Mouse (Mus musculus) G1E (cell line): ENCODE results near the gene Med20. TPM values are rescaled to one million over a fixed set of nuclear protein-coding genes. Genes with fewer than 3 reads are reported as not detected.

Source experiments
- ATAC-seq: 2 replicates; pipeline ENCODE4 v1.8.0; 2016; ENCODE audit warnings: mild to moderate bottlenecking; ENCODE audit not compliant: insufficient number of reproducible peaks, poor library complexity, low FRiP score, severe bottlenecking; ENCODE audit errors: extremely low read depth
- DNase-seq: peaks from one replicate; pipeline ENCODE4 v3.0.0; 2012; ENCODE audit warnings: low spot score
- H3K27me3 ChIP-seq: 2 replicates; pipeline ENCODE4 v1.6.1; 2012; ENCODE audit warnings: mild to moderate bottlenecking, low read length, inconsistent platforms; ENCODE audit not compliant: insufficient read depth
- H3K36me3 ChIP-seq: replicated peaks from 2 replicates; pipeline ENCODE3; 2012; ENCODE audit warnings: mild to moderate bottlenecking, inconsistent platforms
- H3K4me1 ChIP-seq: 2 replicates; pipeline ENCODE4 v1.6.1; 2012; ENCODE audit warnings: low read depth, low read length, inconsistent platforms, mixed read lengths; ENCODE audit not compliant: insufficient read depth
- H3K4me3 ChIP-seq: 2 replicates; pipeline ENCODE4 v1.5.1; 2012; ENCODE audit warnings: low read depth, mild to moderate bottlenecking, inconsistent platforms, low read length, moderate library complexity, mixed read lengths
- H3K9me3 ChIP-seq: replicated peaks from 2 replicates; pipeline ENCODE4 v1.6.1; 2012; ENCODE audit warnings: inconsistent platforms
- CTCF ChIP-seq: IDR thresholded peaks from 2 replicates; pipeline ENCODE4 v1.5.1; 2012; ENCODE audit warnings: low read depth, low read length, inconsistent platforms, mixed read lengths
- GATA1 ChIP-seq: IDR thresholded peaks from 2 replicates; pipeline ENCODE4 v1.6.1; 2012; ENCODE audit warnings: borderline replicate concordance, low read length, inconsistent platforms, mixed read lengths
- GATA2 ChIP-seq: IDR thresholded peaks from 2 replicates; pipeline ENCODE4 v1.6.1; 2012; ENCODE audit warnings: low read depth, low read length, inconsistent platforms, borderline replicate concordance
- POLR2AphosphoS5 ChIP-seq: IDR thresholded peaks from 2 replicates; pipeline ENCODE4 v1.6.1; 2012; ENCODE audit warnings: low read depth, low read length, inconsistent platforms; ENCODE audit not compliant: insufficient replicate concordance
- TAL1 ChIP-seq: conservative IDR thresholded peaks from 2 replicates; pipeline ENCODE4 v1.6.1; 2012; ENCODE audit warnings: low read depth, low read length, inconsistent platforms, mixed read lengths
- polyA plus RNA-seq: library from polyadenylated mRNA; stranded (reverse); fragments of >175 nt; gene quantifications from 2 replicates; pipeline ENCODE4 v1.2.3, GENCODE M21; 2012
- total RNA-seq, 2 experiments: library from RNA; stranded (forward) in 1 of 2; stranded (reverse) in 1 of 2; fragments of 200-1000 nt in 1 of 2; fragments of >200 nt in 1 of 2; fragmentation: Nextera tagmentation in 1 of 2; gene quantifications; 2 replicates each; pipeline ENCODE4 v1.2.3; 2014 to 2017

The Med20 gene
- total and polyA plus RNA-seq, 3 experiments: 9.9 to 60.8 (median 38.8) TPM

- TF ChIP-seq CTCF (no peak), TAL1 (no peak), GATA1 (no peak)
- peaks cover 59% of the 10 kb centered on the region for H3K36me3 ChIP-seq
- ATAC-seq (no peak), DNase-seq (no peak)
- no peak overlapping the region for H3K4me3 ChIP-seq
- no peaks in the 10 kb centered on the region for H3K27me3 ChIP-seq
- no peaks in the 10 kb centered on the region for H3K9me3 ChIP-seq
- no peaks in the 10 kb centered on the region; the same call in 1 of the 2 replicates for H3K4me1 ChIP-seq
These were observed 51.8 kb downstream of the Med20 start for GRCm38 (mm10) chr17:47663009-47663713.

GRCm38 (mm10) chr17:47664474-47664873 lies 53.1 kb downstream of the Med20 start:
- no peaks in the 10 kb centered on the region for H3K27me3 ChIP-seq
- H3K9me3 ChIP-seq: no peaks in the 10 kb centered on the region
- TF ChIP-seq GATA2 (no peak), TAL1 (no peak), CTCF (no peak), POLR2AphosphoS5 (no peak), GATA1 (no peak)
- ATAC-seq (no peak), DNase-seq (no peak)
- H3K4me3 ChIP-seq: no peak overlapping the region
- peaks cover 50% of the 10 kb centered on the region for H3K36me3 ChIP-seq
- no peaks in the 10 kb centered on the region for H3K4me1 ChIP-seq

- H3K27me3 ChIP-seq: no peaks in the 10 kb centered on the region
- TF ChIP-seq CTCF: no peak
- TF ChIP-seq GATA2: no peak
- TF ChIP-seq TAL1: no peak
- TF ChIP-seq POLR2AphosphoS5: no peak
- no peak for TF ChIP-seq GATA1
- no peak overlapping the region for H3K4me3 ChIP-seq
- no peaks in the 10 kb centered on the region for H3K4me1 ChIP-seq
- no peaks in the 10 kb centered on the region for H3K9me3 ChIP-seq
- DNase-seq (no peak), ATAC-seq (no peak)
- H3K36me3 ChIP-seq: peaks cover 55% of the 10 kb centered on the region
These were observed 57.8 kb downstream of the Med20 start for GRCm38 (mm10) chr17:47669166-47669565.

- TF ChIP-seq GATA1 (no peak), CTCF (no peak), POLR2AphosphoS5 (no peak), TAL1 (no peak), GATA2 (no peak)
- Histone ChIP-seq H3K4me1 (peaks cover 2% of the 10 kb centered on the region; the same call in 1 of the 2 replicates), H3K4me3 (no peak overlapping the region), H3K9me3 (no peaks in the 10 kb centered on the region), H3K36me3 (peaks cover 60% of the 10 kb centered on the region), H3K27me3 (no peaks in the 10 kb centered on the region)
- ATAC-seq (no peak), DNase-seq (no peak)
These were observed 60.6 kb downstream of the Med20 start for GRCm38 (mm10) chr17:47671988-47672310.

- H3K27me3 ChIP-seq: no peaks in the 10 kb centered on the region
- TF ChIP-seq POLR2AphosphoS5: no peak
- no peak for TF ChIP-seq CTCF
- TF ChIP-seq TAL1: no peak
- TF ChIP-seq GATA2: no peak
- TF ChIP-seq GATA1: no peak
- ATAC-seq (no peak), DNase-seq (no peak)
- H3K4me1 ChIP-seq: peaks cover 2% of the 10 kb centered on the region; the same call in 1 of the 2 replicates
- no peaks in the 10 kb centered on the region for H3K9me3 ChIP-seq
- H3K36me3 ChIP-seq: peaks cover 59% of the 10 kb centered on the region
- no peak overlapping the region for H3K4me3 ChIP-seq
These were observed 61.1 kb downstream of the Med20 start for GRCm38 (mm10) chr17:47672311-47673111.

Other genes starting within 250 kb of the Med20 start
- 64.7 and 71.5 TPM in 2 replicates for gene Mrps10, start 242.7 kb upstream of the Med20 start, total RNA-seq (2014; fragmentation: Nextera tagmentation)
- gene Mrps10, start 242.7 kb upstream of the Med20 start, total RNA-seq (2017): 43.0 and 48.0 TPM in 2 replicates
- 50.0 and 65.5 TPM in 2 replicates for gene Mrps10, start 242.7 kb upstream of the Med20 start, polyA plus RNA-seq
- gene Guca1b, start 226.2 kb upstream of the Med20 start, total RNA-seq (2014; fragmentation: Nextera tagmentation): not detected in 2 replicates
- not detected in 2 replicates for gene Guca1b, start 226.2 kb upstream of the Med20 start, total RNA-seq (2017)
- not detected in 2 replicates for gene Guca1b, start 226.2 kb upstream of the Med20 start, polyA plus RNA-seq
- gene Guca1a, start 211.0 kb upstream of the Med20 start, total RNA-seq (2014; fragmentation: Nextera tagmentation): not detected in 2 replicates
- gene Guca1a, start 211.0 kb upstream of the Med20 start, total RNA-seq (2017): not detected in 2 replicates
- 0.08 and 0.10 TPM in 2 replicates for gene Guca1a, start 211.0 kb upstream of the Med20 start, polyA plus RNA-seq
- gene AI661453, start 175.0 kb upstream of the Med20 start, total RNA-seq (2014; fragmentation: Nextera tagmentation): not detected in 2 replicates
- gene AI661453, start 175.0 kb upstream of the Med20 start, total RNA-seq (2017): under 0.01 and 0.06 TPM in 2 replicates
- 0.02 and 0.03 TPM in 2 replicates for gene AI661453, start 175.0 kb upstream of the Med20 start, polyA plus RNA-seq
- not detected in 2 replicates for gene 1700001C19Rik, start 174.2 kb upstream of the Med20 start, total RNA-seq (2014; fragmentation: Nextera tagmentation)
- 0.17 TPM in 1 of 2 replicates, not detected in the other for gene 1700001C19Rik, start 174.2 kb upstream of the Med20 start, total RNA-seq (2017)
- gene 1700001C19Rik, start 174.2 kb upstream of the Med20 start, polyA plus RNA-seq: not detected in 2 replicates
- gene Taf8, start 109.3 kb upstream of the Med20 start, total RNA-seq (2014; fragmentation: Nextera tagmentation): 29.1 and 31.1 TPM in 2 replicates
- gene Taf8, start 109.3 kb upstream of the Med20 start, total RNA-seq (2017): 39.8 and 47.0 TPM in 2 replicates
- 22.3 and 22.4 TPM in 2 replicates for gene Taf8, start 109.3 kb upstream of the Med20 start, polyA plus RNA-seq
- 229 and 238 TPM in 2 replicates for gene Ccnd3, start 106.5 kb upstream of the Med20 start, total RNA-seq (2014; fragmentation: Nextera tagmentation)
- 134 and 143 TPM in 2 replicates for gene Ccnd3, start 106.5 kb upstream of the Med20 start, total RNA-seq (2017)
- 426 and 439 TPM in 2 replicates for gene Ccnd3, start 106.5 kb upstream of the Med20 start, polyA plus RNA-seq
- 8.1 and 11.8 TPM in 2 replicates for gene Bysl, start 90 bp upstream of the Med20 start, total RNA-seq (2014; fragmentation: Nextera tagmentation)
- gene Bysl, start 90 bp upstream of the Med20 start, total RNA-seq (2017): 11.3 and 11.9 TPM in 2 replicates
- 35.2 and 44.0 TPM in 2 replicates for gene Bysl, start 90 bp upstream of the Med20 start, polyA plus RNA-seq
- gene Gm20517, start within 50 bp of the Med20 start, total RNA-seq (2014; fragmentation: Nextera tagmentation): 2.7 and 9.6 TPM in 2 replicates
- 1.2 and 2.0 TPM in 2 replicates for gene Gm20517, start within 50 bp of the Med20 start, total RNA-seq (2017)
- gene Gm20517, start within 50 bp of the Med20 start, polyA plus RNA-seq: 0.05 TPM in 1 of 2 replicates, not detected in the other
- gene Usp49, start 19.1 kb downstream of the Med20 start, total RNA-seq (2014; fragmentation: Nextera tagmentation): 16.0 and 41.7 TPM in 2 replicates
- 5.3 and 6.0 TPM in 2 replicates for gene Usp49, start 19.1 kb downstream of the Med20 start, total RNA-seq (2017)
- gene Usp49, start 19.1 kb downstream of the Med20 start, polyA plus RNA-seq: 15.6 and 16.4 TPM in 2 replicates
- gene Tomm6, start 76.8 kb downstream of the Med20 start, total RNA-seq (2014; fragmentation: Nextera tagmentation): 343 and 409 TPM in 2 replicates
- 55.4 and 69.9 TPM in 2 replicates for gene Tomm6, start 76.8 kb downstream of the Med20 start, total RNA-seq (2017)
- 258 and 272 TPM in 2 replicates for gene Tomm6, start 76.8 kb downstream of the Med20 start, polyA plus RNA-seq
- gene Frs3, start 77.4 kb downstream of the Med20 start, total RNA-seq (2014; fragmentation: Nextera tagmentation): 1.5 and 2.1 TPM in 2 replicates
- 1.6 and 2.1 TPM in 2 replicates for gene Frs3, start 77.4 kb downstream of the Med20 start, total RNA-seq (2017)
- gene Frs3, start 77.4 kb downstream of the Med20 start, polyA plus RNA-seq: 2.0 and 3.0 TPM in 2 replicates
- not detected in 2 replicates for gene Gm21981, start 82.9 kb downstream of the Med20 start, total RNA-seq (2014; fragmentation: Nextera tagmentation)
- 0.12 and 0.71 TPM in 2 replicates for gene Gm21981, start 82.9 kb downstream of the Med20 start, total RNA-seq (2017)
- 0.21 and 0.44 TPM in 2 replicates for gene Gm21981, start 82.9 kb downstream of the Med20 start, polyA plus RNA-seq
- gene Prickle4, start 83.2 kb downstream of the Med20 start, total RNA-seq (2014; fragmentation: Nextera tagmentation): not detected in 2 replicates
- gene Prickle4, start 83.2 kb downstream of the Med20 start, total RNA-seq (2017): 1.2 TPM in 1 of 2 replicates, not detected in the other
- 3.4 and 3.5 TPM in 2 replicates for gene Prickle4, start 83.2 kb downstream of the Med20 start, polyA plus RNA-seq
- gene Pgc, start 115.3 kb downstream of the Med20 start, total RNA-seq (2014; fragmentation: Nextera tagmentation): not detected in 2 replicates
- not detected in 2 replicates for gene Pgc, start 115.3 kb downstream of the Med20 start, total RNA-seq (2017)
- not detected in 2 replicates for gene Pgc, start 115.3 kb downstream of the Med20 start, polyA plus RNA-seq
- gene Tfeb, start 125.4 kb downstream of the Med20 start, total RNA-seq (2014; fragmentation: Nextera tagmentation): 11.9 and 17.8 TPM in 2 replicates
- 10.7 and 11.6 TPM in 2 replicates for gene Tfeb, start 125.4 kb downstream of the Med20 start, total RNA-seq (2017)
- 57.0 and 73.2 TPM in 2 replicates for gene Tfeb, start 125.4 kb downstream of the Med20 start, polyA plus RNA-seq
- gene Mdfi, start 223.1 kb downstream of the Med20 start, total RNA-seq (2014; fragmentation: Nextera tagmentation): not detected in 2 replicates
- gene Mdfi, start 223.1 kb downstream of the Med20 start, total RNA-seq (2017): 0.05 TPM in 1 of 2 replicates, not detected in the other
- gene Mdfi, start 223.1 kb downstream of the Med20 start, polyA plus RNA-seq: not detected in 2 replicates